Mouse (Mus musculus) adrenal gland, adult 8-10 months (tissue): ENCODE measurements around the gene Pelo. TPM values are rescaled to one million over a fixed set of nuclear protein-coding genes. Genes with fewer than 3 reads are reported as not detected.

Experiments
- total RNA-seq, 4 experiments: library from RNA; stranded (reverse); gene quantifications; 2 replicates each; pipeline ENCODE4 v1.2.4; 2022

Pelo gene
- total RNA-seq, 4 experiments from 2014 or later, result 23.6 to 29.1 (median 27.1) TPM

Other genes with a start within 250 kb of the Pelo start
- gene Itga2, start 158.1 kb downstream of the Pelo start, total RNA-seq, result 1 to 10 TPM in 2 of 4 experiments, under 1 TPM in 2; 0.52 to 1.8 (median 1.2) TPM
- gene Gm49395, start 11.7 kb upstream of the Pelo start, total RNA-seq, result 1 to 10 TPM; 4.4 to 10.0 (median 8.7) TPM
- gene Itga1, start 11.8 kb upstream of the Pelo start, total RNA-seq, result 10 to 100 TPM; 20.6 to 36.0 (median 29.8) TPM